Mouse (Mus musculus): ENCODE data around the gene Tmem143.

GRCm38 (mm10) chr7:45859008-45859407 lies 37.7 kb upstream of the Tmem143 start:
- TF ChIP-seq POLR2A (IDR thresholded peaks at IDR 0.05; ENCODE audit: borderline replicate concordance, insufficient read depth, low read length) (no peak), CTCF (IDR thresholded peaks at IDR 0.05; ENCODE audit: borderline replicate concordance, insufficient read depth, low read depth, low read length) (no peak)
